Mouse (Mus musculus): ENCODE measurements around the gene Mtus2.
"Not testable (repeated sequence)": the region's sequence is repeated elsewhere in the genome, so short reads cannot be mapped to it uniquely, and the experiment has no call there.

Gene Mtus2

DNA sequence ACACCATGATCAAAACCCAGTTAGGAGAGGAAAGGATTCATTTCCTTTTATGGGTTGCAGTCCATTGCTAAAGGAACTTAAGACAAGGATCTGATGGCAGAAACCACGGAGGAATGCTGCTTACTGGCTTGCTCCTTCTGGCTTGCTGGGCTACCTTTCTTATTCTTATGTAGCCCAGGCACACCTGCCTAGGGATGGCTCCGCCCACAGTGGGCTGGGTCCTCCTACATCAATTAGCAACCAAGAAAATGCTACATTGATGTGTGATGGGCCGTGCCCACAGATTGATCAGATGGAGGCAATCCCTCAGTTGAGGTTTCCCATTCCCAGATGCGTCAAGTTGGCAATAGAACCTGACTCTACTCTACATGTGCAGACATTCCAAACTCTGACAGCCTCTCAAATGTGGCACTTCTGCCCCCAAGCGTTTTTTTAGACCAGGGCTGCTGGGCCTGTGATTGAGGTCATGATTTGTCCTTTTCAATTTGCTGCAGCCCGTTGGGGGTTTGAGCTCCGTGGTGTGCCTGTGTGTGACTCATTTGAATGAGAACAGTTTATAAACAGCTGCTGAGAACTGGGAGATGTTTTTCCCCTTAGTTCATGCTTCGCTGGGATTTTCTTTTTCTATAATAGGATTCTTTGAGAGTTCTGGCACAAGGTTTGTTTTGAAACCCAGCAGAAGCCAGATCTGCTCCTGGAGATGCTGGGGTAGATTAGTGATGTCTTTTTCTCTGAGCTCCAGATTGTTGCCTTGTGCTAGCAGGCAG, 173.8 kb downstream of the Mtus2 start:
- peak in 1 of 2 experiments; percentile 23 for DNase-seq

DNA sequence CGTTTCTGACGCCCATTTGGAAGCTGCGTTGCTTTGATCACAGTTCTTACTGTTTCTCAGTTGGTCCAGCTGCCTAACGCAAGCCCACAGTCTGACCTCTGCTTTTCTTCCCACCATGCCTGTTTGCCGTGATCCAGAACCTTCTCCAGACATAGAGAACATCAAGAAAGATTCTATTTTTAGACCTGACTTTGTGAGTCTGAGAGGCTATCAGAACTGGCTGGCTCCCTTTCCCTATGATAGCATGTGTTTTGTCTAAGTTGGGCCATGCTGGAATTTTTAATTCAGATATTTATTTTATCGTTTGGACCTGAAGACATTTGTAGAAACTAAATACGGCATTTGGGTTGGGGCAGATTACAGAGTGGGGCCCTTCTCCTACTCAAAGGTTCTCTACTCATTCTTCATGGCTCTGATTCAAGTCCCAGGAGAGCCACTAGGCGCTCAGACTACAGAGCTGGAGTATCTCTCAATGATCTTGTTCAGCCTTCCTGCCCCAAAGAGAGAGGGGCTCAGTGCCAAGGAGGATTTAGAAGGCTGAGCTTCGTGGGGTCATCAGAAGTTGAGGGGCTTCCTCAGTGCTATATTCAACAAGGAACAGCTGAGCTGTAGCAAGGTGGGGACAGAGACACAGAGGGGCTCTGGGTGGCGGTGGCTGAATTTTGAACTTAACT, 174.5 kb downstream of the Mtus2 start:
- DNase-seq = peak in 1 of 2 experiments; percentile 16

DNA sequence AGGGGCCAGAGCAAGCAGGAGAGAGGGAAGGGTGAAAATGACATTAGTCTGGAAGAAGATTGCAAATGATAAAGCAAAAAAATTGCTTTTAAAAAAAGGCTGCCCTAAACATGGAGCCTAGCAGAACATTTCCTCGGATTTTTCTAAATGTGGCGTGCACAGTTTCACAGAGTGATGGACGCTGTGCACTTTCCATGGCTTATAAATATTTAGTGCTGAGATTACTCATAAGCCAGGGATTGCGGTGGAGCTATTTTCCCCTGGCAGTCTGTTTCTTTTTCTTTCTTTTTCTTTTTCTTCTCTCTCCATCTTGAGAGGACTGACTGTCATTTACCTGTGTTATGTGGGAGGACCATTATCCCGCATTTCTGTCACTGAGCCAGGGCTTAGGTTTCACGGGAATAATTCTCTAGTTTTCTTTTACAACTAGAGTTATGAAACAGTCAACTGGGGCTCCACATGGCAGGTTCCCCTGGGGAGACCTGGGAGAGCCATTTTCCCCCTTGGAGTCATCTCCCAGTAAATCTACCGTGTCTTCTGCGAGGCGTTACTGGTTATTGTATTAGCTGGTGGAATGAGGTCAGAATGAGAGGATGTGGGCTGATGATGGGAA, 176.4 kb downstream of the Mtus2 start:
- DNase-seq = no peak

DNA sequence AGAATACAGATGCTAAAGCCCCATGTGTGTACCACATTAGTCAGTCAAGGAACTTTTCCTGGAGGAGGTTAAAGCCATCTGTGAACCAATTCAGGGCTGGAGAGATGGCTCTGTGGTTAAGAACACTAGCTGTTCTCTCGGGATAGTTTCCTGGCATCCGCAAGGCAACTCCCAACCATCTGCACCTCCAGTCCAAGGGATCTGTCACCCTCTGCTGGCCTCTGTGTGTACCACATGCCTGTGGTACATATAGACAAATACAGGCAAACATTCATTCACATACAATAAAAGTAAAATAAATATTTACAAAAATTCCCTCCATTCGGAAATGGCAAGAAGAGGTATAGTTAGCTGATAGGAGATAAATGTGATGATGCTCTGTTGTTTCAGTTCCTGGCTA, 184.5 kb downstream of the Mtus2 start:
- DNase-seq = no peak

DNA sequence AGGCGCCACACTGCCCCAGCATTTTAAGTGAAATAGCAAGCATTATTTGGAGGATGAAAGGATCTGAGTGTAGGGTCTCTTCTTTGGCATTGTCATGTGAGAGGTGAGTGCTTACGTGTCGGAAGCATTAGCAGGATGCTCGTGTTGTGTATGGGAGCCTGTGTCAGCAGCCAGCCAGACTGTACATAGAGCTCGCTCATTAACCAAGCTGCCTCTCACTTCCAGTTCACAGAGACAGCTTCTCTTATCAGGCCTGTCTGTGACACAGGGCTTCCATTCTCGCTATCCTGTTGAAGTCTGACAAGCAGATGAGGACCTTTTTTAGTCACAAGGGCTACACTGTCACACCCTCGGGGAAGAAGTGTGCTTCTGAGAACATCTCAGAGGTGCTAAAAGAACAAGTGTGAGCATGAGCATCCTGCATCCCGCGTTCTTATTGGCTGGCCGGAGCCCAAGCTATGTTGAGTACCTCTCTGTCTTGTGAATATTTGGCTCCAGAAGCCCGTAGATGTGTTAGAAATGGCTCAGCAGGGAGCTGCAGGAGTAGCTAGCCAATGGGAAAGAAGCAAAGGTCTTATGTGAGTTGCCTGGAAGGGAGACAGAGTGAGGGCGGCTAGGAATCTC, 189.2 kb downstream of the Mtus2 start:
- peak in 1 of 2 experiments; percentile 35 for DNase-seq

DNA sequence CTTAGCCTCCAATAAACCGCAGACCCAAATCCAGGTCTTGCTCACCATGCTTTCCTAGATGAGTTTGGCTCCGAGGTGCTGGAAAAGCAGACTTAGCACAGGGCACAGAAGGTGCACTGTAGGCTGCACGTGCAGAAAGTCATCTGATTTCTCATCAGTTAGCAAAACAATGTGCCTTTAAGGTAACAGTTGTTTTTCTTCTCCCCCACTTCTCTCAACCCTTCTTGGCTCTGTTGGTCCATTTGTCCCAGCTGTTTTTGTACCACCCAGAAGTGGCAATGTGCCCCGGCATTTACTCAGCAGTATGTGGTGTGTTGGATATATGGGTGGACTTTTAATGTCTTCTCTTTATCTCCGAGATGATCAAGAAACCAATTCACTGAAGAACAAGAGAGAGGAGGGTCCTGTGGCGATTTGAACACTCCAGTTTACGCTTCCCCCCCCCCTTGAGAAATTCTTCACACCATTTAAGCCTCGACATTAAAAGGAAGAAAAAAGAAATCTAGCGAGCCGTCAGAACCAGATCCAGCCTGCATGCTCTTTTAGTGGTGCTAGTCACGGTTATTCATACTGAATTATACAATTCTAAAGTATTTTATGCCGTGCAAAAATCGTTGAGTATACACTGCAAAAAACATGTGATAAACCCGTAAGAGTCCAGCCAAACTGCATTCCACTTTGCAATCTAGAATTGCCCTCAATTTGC, 194.9 kb downstream of the Mtus2 start:
- DNase-seq = no peak

DNA sequence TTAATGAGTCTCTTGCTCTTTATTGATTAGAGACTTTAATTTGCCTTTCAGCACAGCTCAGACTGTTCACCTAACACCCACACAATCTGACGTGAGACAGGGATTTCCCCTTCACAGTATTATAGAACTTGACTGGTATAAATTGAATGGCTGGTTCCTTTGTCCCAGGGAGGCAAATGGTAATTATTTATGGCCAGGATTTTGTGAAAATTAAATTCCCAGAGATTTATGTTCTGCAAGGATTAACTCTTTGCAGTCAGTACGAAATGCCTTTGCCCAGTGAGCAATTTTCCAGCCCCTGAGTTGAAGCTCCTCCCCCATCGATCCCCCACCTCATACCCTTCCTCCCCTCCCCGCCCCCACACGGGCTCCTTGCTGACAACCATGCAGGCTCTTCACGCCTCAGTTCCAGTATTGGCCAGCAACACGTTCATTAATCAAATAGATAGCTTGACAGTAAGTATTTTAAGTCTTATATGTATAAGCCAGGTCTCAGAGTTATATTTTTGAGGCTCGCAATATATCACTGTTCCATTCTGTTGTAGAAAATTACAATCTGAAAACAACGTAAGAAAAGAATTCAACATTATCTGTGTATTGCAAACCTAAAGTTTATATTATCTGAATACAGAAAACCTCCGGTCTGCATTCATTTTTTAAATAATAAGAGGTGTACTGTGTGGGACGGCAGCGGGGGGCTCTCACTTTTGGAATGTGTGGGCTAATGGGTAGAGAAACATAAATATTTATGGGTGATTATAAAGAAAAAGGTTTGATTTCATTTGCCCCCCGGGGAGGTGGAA, 195.7 kb downstream of the Mtus2 start:
- DNase-seq = no peak

DNA sequence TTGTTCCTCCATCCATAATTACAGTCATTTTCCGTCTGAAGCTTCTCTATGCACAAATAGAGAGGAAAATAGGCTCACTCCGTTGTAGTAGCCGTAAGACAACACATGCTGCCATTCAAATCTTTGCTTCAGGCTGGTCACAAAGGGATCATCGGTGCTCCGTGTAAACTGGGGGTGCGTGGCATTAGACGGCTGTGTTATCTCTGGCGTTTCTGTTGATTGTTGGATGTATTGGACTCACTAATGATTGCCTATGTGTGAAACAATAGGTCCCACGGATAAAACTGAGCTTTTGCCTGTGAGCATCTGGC, 196.2 kb downstream of the Mtus2 start:
- DNase-seq = no peak

DNA sequence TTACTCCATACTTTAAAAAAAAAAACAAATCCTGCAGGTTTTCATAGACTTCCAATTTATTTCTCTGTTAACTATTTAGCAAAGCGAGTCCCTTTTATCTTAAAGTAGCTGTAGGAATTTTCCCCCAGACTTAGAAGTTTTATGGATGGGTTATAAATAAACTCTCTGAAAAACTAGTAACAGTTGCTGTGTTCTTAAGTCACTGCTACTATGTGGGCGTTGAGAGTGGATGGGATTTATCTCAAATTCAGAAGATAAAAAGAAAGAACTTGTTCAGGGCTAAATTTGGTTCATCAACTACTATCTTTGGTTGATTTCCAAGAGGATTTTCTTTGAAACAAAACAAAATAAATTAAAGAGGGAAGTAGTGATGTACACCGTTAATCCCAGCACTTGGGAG, 197.6 kb downstream of the Mtus2 start:
- no peak for DNase-seq

DNA sequence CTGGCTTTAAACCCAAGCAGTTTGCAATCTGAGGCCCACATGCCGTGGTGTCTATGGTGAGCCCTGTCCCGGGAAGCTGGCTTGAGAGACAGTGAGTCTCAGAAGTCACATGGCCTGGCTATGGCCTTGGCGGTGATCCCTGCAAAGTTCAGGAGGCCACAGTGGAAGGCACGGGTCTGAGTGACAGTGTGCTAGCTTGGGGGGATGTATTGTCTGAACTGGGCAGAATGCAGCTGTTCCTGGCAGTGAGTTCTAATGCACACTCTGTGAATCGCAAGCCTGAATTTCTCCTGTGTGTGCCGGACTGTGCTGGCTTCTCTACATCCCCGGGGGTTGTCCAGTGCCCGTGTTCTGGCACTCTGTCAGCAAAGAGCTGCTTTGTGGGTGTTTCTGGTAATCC, 202.2 kb downstream of the Mtus2 start:
- DNase-seq = no peak

DNA sequence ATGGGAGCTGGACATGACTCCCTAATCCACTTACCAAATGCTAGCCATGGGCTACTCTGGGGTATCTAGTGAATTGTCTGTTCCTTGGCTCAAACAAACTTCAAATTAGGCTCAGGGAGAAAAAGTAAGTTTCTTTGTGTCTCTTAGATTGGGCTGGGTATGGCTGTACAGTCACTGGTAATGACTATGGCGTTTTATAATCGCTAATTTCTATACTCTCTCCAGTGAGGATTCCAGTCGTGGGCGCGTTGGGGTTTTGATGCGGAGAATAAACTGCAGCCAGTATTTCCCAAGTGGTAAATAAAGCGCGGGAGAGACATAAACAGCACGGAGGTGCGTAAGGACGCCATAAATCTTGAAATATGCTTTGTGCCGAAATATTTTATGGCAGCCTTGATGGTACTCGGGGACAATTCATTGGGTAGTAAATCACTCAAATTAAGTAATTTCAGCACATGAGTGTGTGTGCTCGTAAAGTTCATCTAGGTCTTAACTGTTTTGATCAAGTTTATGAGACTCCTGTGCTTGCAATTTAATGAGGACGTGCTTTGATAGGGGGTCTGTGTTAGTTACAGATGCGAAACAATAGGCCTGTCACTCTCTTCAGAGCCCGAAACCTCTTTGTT, 203.5 kb downstream of the Mtus2 start:
- DNase-seq = no peak

DNA sequence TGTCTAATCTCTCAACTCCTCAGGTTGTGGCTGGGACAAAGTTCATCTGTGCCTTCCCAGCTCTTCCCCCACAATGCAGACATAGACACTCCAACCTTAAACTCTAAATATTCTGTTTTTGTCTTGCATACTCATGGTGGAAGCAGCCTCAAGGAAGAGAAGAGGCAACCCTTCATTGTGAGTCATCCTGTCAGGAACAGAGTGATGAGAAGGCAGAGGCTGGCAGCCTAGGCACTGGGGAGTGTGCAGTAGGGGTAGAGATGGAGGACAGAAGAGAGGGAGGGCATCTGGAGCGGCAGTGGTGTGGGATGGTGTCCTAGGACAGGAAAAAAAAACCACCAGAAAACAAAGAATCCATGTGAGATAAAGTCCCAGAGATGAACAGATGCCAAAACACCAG, 208.0 kb downstream of the Mtus2 start:
- no peak for DNase-seq

DNA sequence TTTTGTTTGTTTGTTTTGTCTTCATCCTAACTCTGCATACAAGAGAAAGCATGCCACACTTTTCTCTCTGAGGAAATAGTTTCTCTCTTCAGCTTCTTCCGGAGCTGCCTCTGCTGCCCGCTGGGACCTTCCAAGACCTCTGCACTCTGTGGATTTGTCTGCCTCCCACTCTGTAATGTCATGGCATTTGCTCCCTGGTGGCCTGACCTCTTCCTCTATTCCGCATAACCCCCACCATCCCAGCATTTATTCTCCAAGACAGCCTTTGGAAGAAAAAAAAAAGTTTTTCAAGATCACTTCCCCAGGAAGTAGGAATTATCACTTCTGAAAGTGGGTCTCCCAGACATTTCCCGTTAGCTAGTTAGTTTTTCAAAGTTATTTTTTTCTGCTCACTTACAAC, 218.0 kb downstream of the Mtus2 start:
- no peak for DNase-seq

DNA sequence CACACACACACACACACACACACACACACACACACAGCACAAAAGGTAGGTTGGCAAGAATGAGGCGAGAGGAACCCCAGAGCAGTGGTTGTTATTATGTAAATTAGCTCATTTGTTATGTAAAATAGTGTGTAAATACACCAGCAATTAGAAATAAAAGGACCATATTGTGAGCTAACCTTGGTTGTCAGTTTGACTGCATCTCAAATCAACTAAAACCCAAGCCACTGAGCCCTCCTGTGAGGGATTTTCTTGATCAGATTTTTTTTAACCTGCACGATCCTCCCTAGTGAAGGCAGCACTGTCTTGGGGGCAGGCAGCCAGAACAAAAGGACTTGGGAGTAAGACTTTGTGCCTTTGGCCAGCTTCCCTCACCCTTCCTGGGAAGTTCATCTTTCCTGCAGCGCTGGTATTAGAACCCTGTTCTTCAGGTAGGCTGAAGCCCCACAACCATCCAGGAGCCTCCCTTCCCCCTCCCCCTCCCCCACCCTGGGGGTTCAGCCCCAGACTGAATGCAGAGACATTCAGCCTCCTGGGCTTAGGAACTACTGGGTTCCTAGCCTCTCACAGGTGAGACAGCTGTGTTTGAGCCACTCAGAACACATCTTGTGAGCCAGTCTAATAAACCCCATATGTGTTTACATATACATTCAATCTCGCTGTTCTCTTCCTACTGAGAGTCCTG, 218.8 kb downstream of the Mtus2 start:
- no peak for DNase-seq

DNA sequence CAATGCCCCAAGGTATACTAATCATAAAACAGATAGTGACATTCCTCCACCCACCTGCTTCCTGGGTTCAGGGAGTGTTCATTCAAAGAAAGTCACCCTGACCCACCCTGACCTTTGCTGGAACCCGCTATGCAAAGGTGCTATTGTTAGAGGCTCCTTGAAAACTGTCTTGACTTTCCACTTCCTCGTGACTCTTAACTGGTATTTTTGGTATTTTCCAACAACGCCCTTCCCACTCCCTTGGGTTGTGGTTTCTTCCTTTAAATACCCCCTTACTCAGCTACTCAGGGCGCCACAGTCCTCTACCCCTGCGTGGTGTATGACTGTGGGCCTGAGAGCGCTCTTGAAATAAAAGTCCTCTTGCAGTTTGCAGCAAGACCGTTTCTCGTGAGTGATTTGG, 219.4 kb downstream of the Mtus2 start:
- not testable (repeated sequence) for DNase-seq

DNA sequence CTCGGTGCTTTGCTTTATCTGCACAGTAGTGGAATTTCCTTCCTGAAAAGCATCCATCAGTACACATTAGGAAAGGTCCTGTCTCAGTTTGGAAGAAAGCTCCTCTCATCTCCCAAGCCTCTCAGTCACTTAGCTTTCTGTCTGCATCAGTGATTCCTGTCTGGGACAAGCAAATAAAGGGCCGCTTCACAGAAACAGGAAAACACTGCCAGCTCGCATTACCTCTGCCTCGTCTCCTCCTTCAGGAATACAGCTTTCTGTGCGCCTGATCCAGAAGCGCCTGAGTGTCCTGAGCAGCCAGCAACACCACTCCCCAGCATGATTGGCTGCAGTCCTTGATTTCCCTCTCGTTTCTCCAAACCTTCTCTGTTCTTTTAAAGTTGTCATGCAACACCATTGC, 222.1 kb downstream of the Mtus2 start:
- DNase-seq = no peak

DNA sequence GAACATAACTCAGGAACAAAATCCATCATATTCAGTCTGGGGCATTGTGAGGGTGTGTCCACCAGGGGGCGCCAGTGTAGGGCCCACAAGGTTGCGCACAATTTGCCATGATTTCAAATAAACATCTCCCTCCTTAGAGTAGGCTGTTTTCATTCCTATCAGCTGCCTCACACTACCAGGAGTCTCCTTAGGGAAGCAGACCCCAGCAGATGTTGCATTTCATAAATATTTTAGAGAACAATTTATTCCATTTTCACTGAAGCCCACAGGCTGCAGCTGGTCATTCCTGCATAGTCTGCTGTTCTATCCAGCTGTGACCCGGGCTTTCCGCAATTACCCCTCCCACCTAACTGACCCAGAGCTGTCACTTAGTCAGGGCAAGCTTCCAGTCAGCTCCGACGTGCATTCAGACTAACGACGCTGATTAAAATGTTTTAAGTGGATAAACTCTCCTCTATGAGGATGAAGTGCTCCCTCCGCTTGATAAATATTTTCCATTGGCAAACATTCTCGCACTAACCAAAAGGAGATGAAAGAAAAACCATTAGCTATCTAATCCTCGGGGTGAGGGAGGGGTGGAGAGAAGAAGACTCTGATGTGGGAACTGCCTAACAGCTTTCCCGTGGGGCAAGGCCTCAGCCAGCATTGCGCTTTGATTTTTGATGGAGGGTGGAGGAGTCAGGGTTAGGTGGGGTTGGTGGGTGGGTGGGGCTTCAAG, 223.6 kb downstream of the Mtus2 start:
- DNase-seq = peak; percentile 42 to 45

DNA sequence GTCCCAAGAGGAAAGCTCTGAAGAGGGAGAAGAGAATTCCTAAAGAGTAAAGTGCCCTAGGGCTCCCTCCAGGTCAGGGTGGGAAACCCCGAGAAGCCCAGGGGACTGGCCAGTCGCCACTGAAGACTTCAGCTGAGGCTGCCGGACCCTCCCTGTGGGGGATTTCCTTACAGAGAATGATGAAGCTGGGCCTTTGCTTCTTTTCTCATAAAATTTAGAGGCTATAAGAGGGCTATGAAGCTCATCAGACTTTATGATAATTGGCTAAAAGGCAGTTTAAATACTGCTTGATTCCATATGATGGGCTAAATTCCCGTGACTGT, 224.1 kb downstream of the Mtus2 start:
- no peak for DNase-seq

DNA sequence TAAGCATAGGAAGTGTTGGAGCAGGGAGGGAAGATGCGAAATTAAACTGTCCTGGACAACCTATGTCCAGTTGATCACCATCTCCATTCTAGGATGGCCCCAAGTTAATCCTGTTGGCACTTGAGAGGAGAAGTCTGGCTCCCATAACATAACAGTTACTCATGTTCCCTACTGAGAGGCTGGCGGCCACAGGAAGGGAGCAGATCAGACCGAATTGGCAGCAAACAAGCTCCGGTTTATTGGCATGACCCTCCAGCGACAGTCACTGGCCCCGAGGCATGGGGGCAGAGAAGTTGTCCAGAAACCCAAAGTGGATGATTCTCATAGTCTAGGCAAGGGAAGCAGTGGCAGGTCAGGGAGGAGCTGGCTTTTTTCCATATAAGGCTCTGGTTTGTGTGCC, 224.8 kb downstream of the Mtus2 start:
- peak in 1 of 2 experiments; percentile 20 for DNase-seq

DNA sequence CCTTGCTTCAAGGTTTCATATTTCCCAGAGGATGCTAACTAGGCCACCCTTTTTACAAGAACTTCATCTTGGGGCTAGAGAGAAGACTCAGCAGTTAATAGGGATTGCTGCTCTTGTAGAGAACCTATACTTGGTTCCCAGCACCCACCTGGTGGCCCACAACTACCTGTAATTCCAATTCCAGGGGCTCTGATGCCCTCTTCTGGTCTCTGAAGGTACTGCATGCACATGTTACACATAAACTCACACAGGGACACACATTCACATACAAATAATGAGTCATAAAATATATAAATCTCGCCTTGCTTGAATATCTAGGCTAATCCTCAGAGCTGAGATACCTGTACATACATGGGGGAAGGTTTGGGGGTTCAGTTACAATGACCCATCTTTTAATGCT, 228.8 kb downstream of the Mtus2 start:
- DNase-seq = no peak

DNA sequence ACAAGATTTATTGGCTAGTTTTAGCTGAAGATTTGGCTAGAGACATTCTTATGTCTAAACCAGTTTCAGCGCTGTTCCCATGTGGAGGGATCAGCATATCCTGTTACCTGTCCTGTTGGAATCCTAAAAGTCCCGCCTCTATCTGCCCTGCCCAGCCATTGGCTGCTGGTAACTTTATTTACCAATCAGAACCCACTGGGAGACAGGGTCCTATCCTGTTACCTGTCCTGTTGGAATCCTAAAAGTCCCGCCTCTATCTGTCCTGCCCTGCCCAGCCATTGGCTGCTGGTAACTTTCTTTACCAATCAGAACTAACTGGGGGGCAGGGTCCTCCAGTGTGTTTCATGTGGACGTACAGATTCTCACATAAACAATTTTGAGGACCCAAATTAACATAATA, 234.3 kb downstream of the Mtus2 start:
- no peak for DNase-seq

Data from cerebellum, postnatal 36 days (tissue).